Mouse (Mus musculus) stomach, embryonic 16.5 days (tissue): Measurements from ENCODE around the gene Chd9. TPM values are rescaled to one million over a fixed set of nuclear protein-coding genes. Genes with fewer than 3 reads are reported as not detected.

ENCODE experiments used
- ATAC-seq: fragments of 200-750 bp; cut with Nextera tagmentation; 2 replicates; pipeline ENCODE4 v1.8.0; 2017; ENCODE audit warnings: moderate number of reproducible peaks, moderate TSS enrichment; ENCODE audit not compliant: insufficient read depth, low FRiP score
- H3K27ac ChIP-seq: fragments of 300-500 bp; sonication (generic); 2 replicates; pipeline ENCODE4 v1.5.1; 2014; ENCODE audit warnings: low read length
- H3K27me3 ChIP-seq: fragments of 300-500 bp; sonication (generic); 2 replicates; pipeline ENCODE4 v1.6.1; 2014; ENCODE audit warnings: low read length, control low read depth, mixed read lengths; ENCODE audit not compliant: control insufficient read depth, insufficient read depth
- H3K36me3 ChIP-seq: fragments of 300-500 bp; sonication (generic); 2 replicates; pipeline ENCODE4 v1.6.1; 2014; ENCODE audit warnings: low read length; ENCODE audit not compliant: control insufficient read depth, insufficient read depth
- H3K4me1 ChIP-seq: fragments of 300-500 bp; sonication (generic); 2 replicates; pipeline ENCODE4 v1.6.1; 2014; ENCODE audit warnings: low read length, control low read depth, mixed read lengths; ENCODE audit not compliant: control insufficient read depth, insufficient read depth
- H3K4me2 ChIP-seq: fragments of 300-500 bp; sonication (generic); 2 replicates; pipeline ENCODE4 v1.6.1; 2014; ENCODE audit warnings: low read depth, low read length, mixed read lengths
- H3K4me3 ChIP-seq: fragments of 300-500 bp; sonication (generic); replicated peaks from 2 replicates; pipeline ENCODE4 v1.5.1; 2014; ENCODE audit warnings: mild to moderate bottlenecking, low read length
- H3K9ac ChIP-seq: fragments of 300-500 bp; sonication (generic); 2 replicates; pipeline ENCODE4 v1.6.1; 2014; ENCODE audit warnings: low read length
- H3K9me3 ChIP-seq: fragments of 300-500 bp; sonication (generic); replicated peaks from 2 replicates; pipeline ENCODE4 v1.6.1; 2016; ENCODE audit warnings: low read length, control low read depth; ENCODE audit not compliant: control insufficient read depth
- WGBS: fragments of 180-500 bp; shearing (Covaris S2); extraction: QIAGEN DNeasy Blood & Tissue Kit; methylation state at CpG from one replicate; pipeline ENCODE4 v1.1.7; 2014; 5-methylcytosine and 5-hydroxymethylcytosine counted together
- polyA plus RNA-seq: library from polyadenylated mRNA; unstranded; fragments of >200 nt; fragmentation: Nextera tagmentation; extraction: Ambion mirVana; gene quantifications from 2 replicates; pipeline ENCODE4 v1.2.1, GENCODE M21; 2015

Chd9 gene
- polyA plus RNA-seq, 1 experiment from 2014 or later = 239 TPM

GRCm38 (mm10) chr8:90862038-90862437 is 33.9 kb downstream of the Chd9 start:
- Histone ChIP-seq H3K36me3 (no peaks in the 10 kb centered on the region), H3K9me3 (no peaks in the 10 kb centered on the region), H3K4me2 (peak overlapping the region; percentile 20), H3K4me3 (0 out of 2 replicates have a peak overlapping the region, but pooled peaks have one; percentile 2), H3K27me3 (no peaks in the 10 kb centered on the region), H3K4me1 (peaks cover 14% of the 10 kb centered on the region), H3K9ac (peak overlapping the region; percentile 49; the same call in 1 of the 2 replicates), H3K27ac (peak overlapping the region; percentile 82)
- 10% methylated on average over 9 of the region's 9 CpGs for WGBS
- ATAC-seq = peak; percentile 85

- Histone ChIP-seq H3K4me1 (peaks cover 42% of the 10 kb centered on the region), H3K4me2 (no peak overlapping the region)
- ATAC-seq = no peak
Observed at GRCm38 (mm10) chr8:90867061-90867460, 38.9 kb downstream of the Chd9 start.

GRCm38 (mm10) chr8:90867911-90868310 is 39.8 kb downstream of the Chd9 start:
- peaks cover 36% of the 10 kb centered on the region for H3K4me1 ChIP-seq
- no peaks in the 10 kb centered on the region for H3K27me3 ChIP-seq
- peak overlapping the region; percentile 96 for H3K27ac ChIP-seq
- no peak overlapping the region for H3K4me2 ChIP-seq
- no peak overlapping the region for H3K9ac ChIP-seq
- 89% methylated on average over 4 of the region's 4 CpGs for WGBS
- ATAC-seq = no peak
- no peak overlapping the region for H3K4me3 ChIP-seq
- H3K9me3 ChIP-seq = no peaks in the 10 kb centered on the region
- H3K36me3 ChIP-seq = no peaks in the 10 kb centered on the region

More at GRCm38 (mm10) chr8:90867061-90867460, 38.9 kb downstream of the Chd9 start:
- Histone ChIP-seq H3K27me3 (no peaks in the 10 kb centered on the region), H3K36me3 (no peaks in the 10 kb centered on the region), H3K4me3 (no peak overlapping the region), H3K27ac (no peak overlapping the region), H3K9me3 (no peaks in the 10 kb centered on the region), H3K9ac (no peak overlapping the region)
- 93% methylated on average over 2 of the region's 2 CpGs for WGBS

- no peak for ATAC-seq
- Histone ChIP-seq H3K27ac (peak overlapping the region; percentile 96), H3K9ac (no peak overlapping the region), H3K4me1 (peaks cover 36% of the 10 kb centered on the region), H3K36me3 (no peaks in the 10 kb centered on the region), H3K4me2 (no peak overlapping the region), H3K27me3 (no peaks in the 10 kb centered on the region), H3K4me3 (no peak overlapping the region), H3K9me3 (no peaks in the 10 kb centered on the region)
- 53% methylated on average over 4 of the region's 4 CpGs for WGBS
Observed at GRCm38 (mm10) chr8:90868334-90868733, 40.2 kb downstream of the Chd9 start.

- H3K4me3 ChIP-seq = no peak overlapping the region
- H3K9me3 ChIP-seq = no peaks in the 10 kb centered on the region
- H3K9ac ChIP-seq = peak overlapping the region; percentile 54; the same call in 1 of the 2 replicates
- H3K27me3 ChIP-seq = no peaks in the 10 kb centered on the region
- ATAC-seq = peak; percentile 90
- H3K4me1 ChIP-seq = peaks cover 36% of the 10 kb centered on the region
- H3K36me3 ChIP-seq = no peaks in the 10 kb centered on the region
- 39% methylated on average over 18 of the region's 18 CpGs for WGBS
- H3K4me2 ChIP-seq = peak overlapping the region; percentile 35
- peak overlapping the region; percentile 96 for H3K27ac ChIP-seq
Observed at GRCm38 (mm10) chr8:90869071-90869919, 41.1 kb downstream of the Chd9 start.

- no peaks in the 10 kb centered on the region for H3K36me3 ChIP-seq
- H3K27ac ChIP-seq = peak overlapping the region; percentile 96
- H3K4me3 ChIP-seq = 0 out of 2 replicates have a peak overlapping the region, but pooled peaks have one; percentile 1
- ATAC-seq = 0 out of 2 replicates have a peak, but pooled peaks have one; percentile 16
- WGBS = 19% methylated on average over 22 of the region's 22 CpGs
- H3K4me2 ChIP-seq = peak overlapping the region; percentile 35
- H3K4me1 ChIP-seq = peaks cover 36% of the 10 kb centered on the region
- no peaks in the 10 kb centered on the region for H3K9me3 ChIP-seq
- H3K9ac ChIP-seq = peak overlapping the region; percentile 24; the same call in 1 of the 2 replicates
- no peaks in the 10 kb centered on the region for H3K27me3 ChIP-seq
Observed at GRCm38 (mm10) chr8:90869920-90870777, 42.0 kb downstream of the Chd9 start.

- Histone ChIP-seq H3K9me3 (no peaks in the 10 kb centered on the region), H3K4me1 (peaks cover 43% of the 10 kb centered on the region), H3K27me3 (no peaks in the 10 kb centered on the region), H3K36me3 (no peaks in the 10 kb centered on the region), H3K4me2 (no peak overlapping the region), H3K9ac (no peak overlapping the region), H3K4me3 (no peak overlapping the region), H3K27ac (no peak overlapping the region; the same call in 1 of the 2 replicates)
- 50% methylated on average over 6 of the region's 6 CpGs for WGBS
- no peak for ATAC-seq
Observed at GRCm38 (mm10) chr8:90871375-90872080, 43.4 kb downstream of the Chd9 start.

GRCm38 (mm10) chr8:90873051-90873450 is 44.9 kb downstream of the Chd9 start:
- 84% methylated on average over 4 of the region's 4 CpGs for WGBS
- peaks cover 53% of the 10 kb centered on the region for H3K4me1 ChIP-seq

More at GRCm38 (mm10) chr8:90873051-90873450, 44.9 kb downstream of the Chd9 start:
- Histone ChIP-seq H3K4me2 (no peak overlapping the region), H3K27ac (no peak overlapping the region), H3K4me3 (no peak overlapping the region), H3K27me3 (no peaks in the 10 kb centered on the region), H3K36me3 (no peaks in the 10 kb centered on the region), H3K9me3 (no peaks in the 10 kb centered on the region), H3K9ac (no peak overlapping the region)
- no peak for ATAC-seq
